Mouse (Mus musculus) lung, embryonic 14.5 days (tissue): ENCODE results near the gene Ptprg. TPM values are rescaled to one million over a fixed set of nuclear protein-coding genes. Genes with fewer than 3 reads are reported as not detected.

Experiments used
- ATAC-seq: fragments of 200-750 bp; cut with Nextera tagmentation; 2 replicates; pipeline ENCODE4 v1.8.0; 2017; ENCODE audit warnings: mild to moderate bottlenecking, moderate TSS enrichment, moderate library complexity; ENCODE audit not compliant: insufficient read depth
- DNase-seq: peaks from one replicate; pipeline ENCODE4 v3.0.0-alpha.2; 2015
- H3K27ac ChIP-seq: fragments of 300-500 bp; sonication (generic); 2 replicates; pipeline ENCODE4 v1.5.1; 2014; ENCODE audit warnings: low read depth, mild to moderate bottlenecking, moderate library complexity
- H3K27me3 ChIP-seq: fragments of 300-500 bp; sonication (generic); 2 replicates; pipeline ENCODE4 v1.6.1; 2014; ENCODE audit warnings: low read length, control low read depth; ENCODE audit not compliant: insufficient read depth
- H3K36me3 ChIP-seq: fragments of 300-500 bp; sonication (generic); 2 replicates; pipeline ENCODE4 v1.6.1; 2014; ENCODE audit warnings: control low read depth; ENCODE audit not compliant: insufficient read depth
- H3K4me1 ChIP-seq: fragments of 300-500 bp; sonication (generic); 2 replicates; pipeline ENCODE4 v1.6.1; 2014; ENCODE audit warnings: antibody characterized with exemption, control low read depth; ENCODE audit not compliant: insufficient read depth
- H3K4me2 ChIP-seq: fragments of 300-500 bp; sonication (generic); 2 replicates; pipeline ENCODE4 v1.6.1; 2014; ENCODE audit warnings: mild to moderate bottlenecking
- H3K4me3 ChIP-seq: fragments of 300-500 bp; sonication (generic); 2 replicates; pipeline ENCODE4 v1.5.1; 2014; ENCODE audit warnings: low read depth, low read length
- H3K9ac ChIP-seq: fragments of 300-500 bp; sonication (generic); 2 replicates; pipeline ENCODE4 v1.6.1; 2014
- H3K9me3 ChIP-seq: fragments of 300-500 bp; sonication (generic); 2 replicates; pipeline ENCODE4 v1.6.1; 2016; ENCODE audit warnings: low read depth, low read length, control low read depth
- CTCF ChIP-seq: IDR thresholded peaks from 2 replicates; pipeline ENCODE4 v1.5.1; 2016; ENCODE audit warnings: antibody characterized with exemption, low read depth
- WGBS: fragments of 180-500 bp; shearing (Covaris S2); extraction: QIAGEN DNeasy Blood & Tissue Kit; methylation state at CpG from one replicate; pipeline ENCODE4 v1.1.7; 2014; 5-methylcytosine and 5-hydroxymethylcytosine counted together
- polyA plus RNA-seq: library from polyadenylated mRNA; unstranded; fragments of >200 nt; fragmentation: Nextera tagmentation; extraction: Ambion mirVana; gene quantifications from 2 replicates; pipeline ENCODE4 v1.2.1, GENCODE M21; 2014

Ptprg gene
- polyA plus RNA-seq, 1 experiment from 2014 or later = 43.2 TPM

DNA sequence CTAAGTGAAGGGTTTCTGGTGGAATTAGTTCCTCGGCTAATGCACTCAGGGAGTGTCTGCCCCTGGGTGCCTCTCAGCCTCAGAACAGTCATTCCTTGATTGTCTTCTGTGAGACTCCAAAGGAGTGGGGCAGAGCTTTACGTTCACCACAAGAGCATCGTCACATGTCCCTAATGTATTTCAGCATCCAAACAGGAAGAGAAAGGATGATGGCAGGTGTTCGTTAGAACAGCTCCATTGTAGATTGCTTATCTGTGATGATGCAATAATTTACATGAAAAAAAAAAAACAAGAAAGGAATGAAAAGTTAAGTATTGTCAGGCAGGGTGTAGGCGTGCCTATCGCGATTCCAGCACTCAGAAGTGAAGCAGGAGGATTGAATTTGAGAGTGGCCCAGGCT is 84.3 kb downstream of the Ptprg start:
- no peaks in the 10 kb centered on the region for H3K36me3 ChIP-seq
- no peak overlapping the region for H3K27ac ChIP-seq
- no peaks in the 10 kb centered on the region for H3K9me3 ChIP-seq
- ATAC-seq = no peak
- WGBS = 80% methylated on average over 7 of the region's 7 CpGs
- no peak overlapping the region for H3K4me3 ChIP-seq
- 0 out of 2 replicates have a peak, but pooled peaks cover 5% of the 10 kb centered on the region for H3K4me1 ChIP-seq
- no peaks in the 10 kb centered on the region for H3K27me3 ChIP-seq
- TF ChIP-seq CTCF = no peak
- DNase-seq = no peak
- H3K9ac ChIP-seq = no peak overlapping the region
- H3K4me2 ChIP-seq = no peak overlapping the region

- Histone ChIP-seq H3K4me1 (0 out of 2 replicates have a peak, but pooled peaks cover 5% of the 10 kb centered on the region), H3K4me3 (no peak overlapping the region), H3K4me2 (no peak overlapping the region), H3K36me3 (no peaks in the 10 kb centered on the region), H3K9me3 (no peaks in the 10 kb centered on the region), H3K27me3 (no peaks in the 10 kb centered on the region), H3K27ac (no peak overlapping the region), H3K9ac (no peak overlapping the region)
- 85% methylated on average over 5 of the region's 5 CpGs for WGBS
- TF ChIP-seq CTCF = no peak
- ATAC-seq (no peak), DNase-seq (no peak)
Observed at GRCm38 (mm10) chr14:11639366-11639765, 86.0 kb downstream of the Ptprg start.

- Histone ChIP-seq H3K27me3 (no peaks in the 10 kb centered on the region), H3K4me1 (0 out of 2 replicates have a peak, but pooled peaks cover 5% of the 10 kb centered on the region), H3K27ac (no peak overlapping the region), H3K9me3 (no peaks in the 10 kb centered on the region), H3K9ac (no peak overlapping the region), H3K4me3 (no peak overlapping the region), H3K36me3 (no peaks in the 10 kb centered on the region), H3K4me2 (no peak overlapping the region)
- no peak for TF ChIP-seq CTCF
- ATAC-seq = no peak
- no peak for DNase-seq
Observed at GRCm38 (mm10) chr14:11640372-11640771, 87.0 kb downstream of the Ptprg start.

DNA sequence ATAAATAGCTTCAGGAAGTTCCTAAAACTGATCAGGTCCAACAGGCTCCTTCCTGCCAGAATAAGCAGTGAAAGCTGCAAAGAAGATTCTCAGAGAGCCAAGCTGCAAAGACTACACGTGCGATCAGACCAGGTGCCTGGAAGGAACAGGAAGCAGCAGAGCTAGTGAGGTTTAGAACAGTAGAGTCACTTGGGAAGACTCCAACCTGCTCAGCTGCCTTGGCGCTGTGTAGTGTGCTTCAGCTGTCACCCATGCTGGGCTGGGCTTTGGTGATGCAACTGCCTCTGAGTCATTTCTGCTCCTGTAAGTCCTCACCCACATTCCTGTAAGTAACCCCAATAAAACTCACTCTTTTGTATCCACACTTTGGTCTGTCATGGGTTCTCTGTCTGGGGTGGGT is 87.7 kb downstream of the Ptprg start:
- no peak overlapping the region for H3K27ac ChIP-seq
- no peak for DNase-seq
- H3K27me3 ChIP-seq = no peaks in the 10 kb centered on the region
- WGBS = 63% methylated on average over 3 of the region's 3 CpGs
- peak; percentile 48; the same call in 1 of the 2 replicates for ATAC-seq
- no peaks in the 10 kb centered on the region for H3K36me3 ChIP-seq
- no peak overlapping the region for H3K9ac ChIP-seq
- H3K4me3 ChIP-seq = no peak overlapping the region
- H3K9me3 ChIP-seq = no peaks in the 10 kb centered on the region
- TF ChIP-seq CTCF = no peak
- H3K4me1 ChIP-seq = 0 out of 2 replicates have a peak, but pooled peaks cover 5% of the 10 kb centered on the region
- no peak overlapping the region for H3K4me2 ChIP-seq

DNA sequence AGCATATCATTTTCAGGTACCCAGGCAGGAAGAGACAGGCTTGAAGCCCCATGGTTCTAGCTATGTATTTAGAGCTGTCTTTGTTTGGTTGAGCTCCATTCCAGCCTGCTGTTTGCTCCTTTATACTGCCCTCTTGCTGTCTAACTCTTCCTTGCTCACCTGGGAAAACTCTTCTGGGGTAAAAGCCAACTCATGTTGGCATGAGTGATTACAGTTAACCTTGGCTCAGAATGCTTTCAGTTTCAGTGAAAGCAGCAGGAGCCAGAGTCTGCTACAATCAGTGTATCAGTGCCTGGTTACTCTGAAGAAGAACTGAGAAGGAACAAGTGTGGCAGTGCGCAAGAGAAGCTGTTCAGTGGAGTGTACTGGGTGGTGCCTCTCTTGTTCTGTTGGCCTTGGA is 89.6 kb downstream of the Ptprg start:
- DNase-seq = no peak
- H3K27me3 ChIP-seq = no peaks in the 10 kb centered on the region
- ATAC-seq = no peak
- H3K4me1 ChIP-seq = 0 out of 2 replicates have a peak, but pooled peaks cover 5% of the 10 kb centered on the region
- WGBS = 97% methylated on average over 1 of the region's 1 CpGs
- TF ChIP-seq CTCF = no peak
- no peaks in the 10 kb centered on the region for H3K36me3 ChIP-seq
- H3K4me3 ChIP-seq = no peak overlapping the region
- no peak overlapping the region for H3K4me2 ChIP-seq
- no peak overlapping the region for H3K9ac ChIP-seq
- H3K9me3 ChIP-seq = no peaks in the 10 kb centered on the region
- no peak overlapping the region for H3K27ac ChIP-seq

DNA sequence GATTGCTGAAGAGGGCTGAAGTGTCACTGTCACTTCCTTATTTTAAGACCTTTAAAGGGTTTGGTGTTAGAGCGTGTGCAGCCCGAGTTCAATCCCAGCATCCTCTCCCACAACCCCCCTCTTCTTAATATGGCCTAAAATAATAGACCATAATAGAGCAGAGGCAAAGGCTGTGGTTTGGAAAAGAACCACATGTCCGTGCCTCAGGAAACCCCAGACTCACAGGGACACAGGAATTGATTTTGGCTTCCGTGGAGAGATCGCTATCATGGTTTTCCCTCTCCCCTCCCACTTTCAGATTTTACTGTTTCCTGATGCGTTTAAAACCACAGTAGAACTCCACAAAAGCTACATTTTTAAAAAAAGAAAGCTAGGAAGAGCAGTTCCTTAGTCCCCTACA is 104.0 kb downstream of the Ptprg start:
- 59% methylated on average over 6 of the region's 6 CpGs for WGBS

GRCm38 (mm10) chr14:11663661-11664215 is 110.4 kb downstream of the Ptprg start:
- H3K27ac ChIP-seq = no peak overlapping the region
- no peak overlapping the region for H3K4me3 ChIP-seq
- H3K9ac ChIP-seq = no peak overlapping the region
- no peak overlapping the region for H3K4me2 ChIP-seq
- ATAC-seq (no peak), DNase-seq (no peak)
- H3K27me3 ChIP-seq = no peaks in the 10 kb centered on the region
- H3K9me3 ChIP-seq = no peaks in the 10 kb centered on the region
- H3K36me3 ChIP-seq = no peaks in the 10 kb centered on the region
- H3K4me1 ChIP-seq = no peaks in the 10 kb centered on the region
- 44% methylated on average over 11 of the region's 11 CpGs for WGBS
- no peak for TF ChIP-seq CTCF

More for the DNA sequence above, 104.0 kb downstream of the Ptprg start:
- Histone ChIP-seq H3K36me3 (no peaks in the 10 kb centered on the region), H3K4me1 (no peaks in the 10 kb centered on the region), H3K4me3 (no peak overlapping the region), H3K4me2 (no peak overlapping the region), H3K9ac (no peak overlapping the region), H3K9me3 (no peaks in the 10 kb centered on the region), H3K27ac (no peak overlapping the region), H3K27me3 (no peaks in the 10 kb centered on the region)
- TF ChIP-seq CTCF = no peak
- ATAC-seq (no peak), DNase-seq (no peak)
